Mouse (Mus musculus) megakaryocyte, embryonic 14.5 days (primary cell): ENCODE measurements around the gene Ror1.

Source experiments
- FLI1 ChIP-seq: IDR thresholded peaks from 2 replicates; pipeline ENCODE4 v1.6.1; 2012; ENCODE audit warnings: low read length, inconsistent platforms, mixed read lengths
- GATA1 ChIP-seq: IDR thresholded peaks from 3 replicates; pipeline ENCODE4 v1.6.1; 2012; ENCODE audit warnings: mixed read lengths, low read length, inconsistent platforms, borderline replicate concordance

DNA sequence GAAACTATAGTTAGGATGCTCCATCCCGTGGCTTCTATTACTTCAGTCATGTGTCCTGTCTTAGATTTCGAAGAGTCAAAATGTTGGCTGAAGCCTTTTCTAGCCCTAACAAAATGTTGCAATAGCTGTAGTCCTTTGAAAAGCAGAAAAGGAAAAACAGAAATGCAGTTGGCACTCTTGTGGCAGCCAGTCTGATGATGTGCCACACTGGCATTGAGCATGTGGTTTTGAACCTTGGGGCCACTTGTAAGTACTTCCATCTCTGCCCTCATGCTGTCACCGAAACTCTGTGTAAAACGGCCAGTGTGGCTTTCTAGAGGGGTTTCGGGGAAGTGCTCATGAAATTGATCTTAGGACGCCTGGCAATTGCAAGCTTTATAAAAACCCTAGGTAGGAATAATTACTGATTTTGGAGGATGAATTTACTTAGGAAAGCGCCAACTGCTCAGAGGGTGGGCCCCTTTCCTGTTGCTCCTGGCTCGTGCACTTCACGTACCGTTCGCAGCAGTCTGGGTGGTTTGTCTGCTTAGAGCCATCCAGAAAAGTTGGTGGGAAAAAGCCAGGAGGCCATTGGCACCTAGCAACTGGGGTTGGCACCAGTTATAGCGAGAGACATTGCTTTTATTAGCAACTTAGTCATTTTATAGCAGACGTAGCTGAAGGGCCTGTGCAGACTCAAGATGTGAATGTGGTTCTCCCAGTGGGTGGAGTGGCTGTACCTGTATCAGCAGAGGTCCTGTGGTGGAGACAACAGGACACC is 126.6 kb downstream of the Ror1 start:
- TF ChIP-seq GATA1 (no peak), FLI1 (no peak)
